Mouse (Mus musculus): ENCODE measurements around the gene Supt6.

DNA sequence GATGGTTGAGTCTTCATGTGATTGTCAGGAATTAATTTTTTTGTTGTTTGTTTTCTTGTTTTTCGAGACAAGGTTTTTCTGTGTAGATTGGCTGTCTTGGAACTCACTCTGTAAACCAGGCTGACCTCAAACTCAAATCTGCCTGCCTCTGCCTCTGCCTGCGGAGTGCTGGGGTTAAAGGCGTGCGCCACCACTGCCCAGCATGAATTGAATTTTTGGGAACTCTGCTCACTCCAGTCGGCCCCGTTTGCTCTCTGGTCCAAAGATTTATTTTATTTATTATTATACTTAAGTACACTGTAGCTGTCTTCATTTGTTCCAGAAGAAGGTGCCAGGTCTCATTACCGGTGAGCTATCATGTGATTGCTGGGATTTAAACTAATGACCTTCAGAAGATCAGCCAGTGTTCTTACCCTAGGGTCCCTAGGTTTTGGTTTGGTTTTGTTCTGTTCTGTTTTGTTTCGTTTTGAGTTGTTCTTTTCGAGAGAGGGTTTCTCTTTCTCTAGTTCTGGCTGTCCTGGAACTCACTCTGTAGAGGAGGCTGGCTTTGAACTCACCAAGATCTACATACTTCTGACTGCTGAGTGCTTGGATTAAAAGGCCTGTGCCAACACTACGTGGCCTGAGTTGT lies 61.8 kb downstream of the Supt6 start:
- TF ChIP-seq CTCF (IDR thresholded peaks at IDR 0.05; ENCODE audit: low read depth, low read length) (no peak), POLR2A (IDR thresholded peaks at IDR 0.05; ENCODE audit: extremely low read depth, insufficient read depth, low read length) (no peak)

Data from liver, adult 2 months (tissue).